Mouse (Mus musculus): Measurements from ENCODE around the gene Gemin7. TPM values are rescaled to one million over a fixed set of nuclear protein-coding genes. Genes with fewer than 3 reads are reported as not detected.
A peak's percentile ranks its signal among the peaks of the same experiment; 100 is the strongest.

Gemin7 gene
- total RNA-seq, 2 experiments from 2014 or later, result 52.6 to 54.1 TPM

- intact Hi-C loops (cut with DNase I), result no loop called here
- no peak for DNase-seq (ENCODE audit: low spot score in 2 of 2)
These were observed 20.3 kb downstream of the Gemin7 start for GRCm38 (mm10) chr7:19557086-19557485.

DNA sequence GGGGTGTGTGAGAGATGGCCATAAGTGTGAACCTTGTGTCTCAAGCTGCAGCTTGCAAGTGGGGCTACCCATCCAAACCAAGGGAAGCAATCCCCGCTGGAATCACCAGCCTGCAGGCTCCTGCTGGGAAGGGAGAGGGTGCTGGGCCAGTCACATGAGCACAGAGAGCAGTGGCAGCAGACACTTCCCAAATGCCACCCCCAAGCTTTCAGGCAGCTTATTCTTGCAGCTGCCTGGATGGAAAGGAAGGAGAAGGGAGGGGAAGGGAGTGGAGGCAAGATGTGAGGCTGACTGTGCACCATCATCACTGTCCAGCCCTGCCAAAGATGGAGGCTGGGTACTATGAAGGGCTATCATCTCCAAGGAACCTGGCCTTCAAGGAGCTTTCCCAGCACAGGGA is 23.2 kb downstream of the Gemin7 start:
- intact Hi-C loops (cut with DNase I), result no loop called here
- peak; percentile 68 to 72 for DNase-seq (ENCODE audit: low spot score in 2 of 2)

- intact Hi-C loops (cut with DNase I), result no loop called here
- DNase-seq (ENCODE audit: low spot score in 2 of 2), result no peak
These were observed 25.0 kb downstream of the Gemin7 start for GRCm38 (mm10) chr7:19552443-19552842.

GRCm38 (mm10) chr7:19551634-19552033 is 25.8 kb downstream of the Gemin7 start:
- DNase-seq (ENCODE audit: low spot score in 2 of 2), result no peak
- intact Hi-C loops (cut with DNase I), result no loop called here

- intact Hi-C loops (cut with DNase I), result no loop called here
- no peak for DNase-seq (ENCODE audit: low spot score in 2 of 2)
These were observed 28.0 kb downstream of the Gemin7 start for GRCm38 (mm10) chr7:19549394-19549793.

- intact Hi-C loops (cut with DNase I), result no loop called here
These were observed 29.9 kb downstream of the Gemin7 start for GRCm38 (mm10) chr7:19547344-19547969.

GRCm38 (mm10) chr7:19546007-19546406 is 31.4 kb downstream of the Gemin7 start:
- no peak for DNase-seq (ENCODE audit: low spot score in 2 of 2)
- intact Hi-C loops (cut with DNase I), result no loop called here

More at GRCm38 (mm10) chr7:19547344-19547969, 29.9 kb downstream of the Gemin7 start:
- DNase-seq (ENCODE audit: low spot score in 2 of 2), result no peak

- no peak for DNase-seq (ENCODE audit: low spot score in 2 of 2)
- intact Hi-C loops (cut with DNase I), result no loop called here
These were observed 33.8 kb downstream of the Gemin7 start for GRCm38 (mm10) chr7:19543584-19543983.

DNA sequence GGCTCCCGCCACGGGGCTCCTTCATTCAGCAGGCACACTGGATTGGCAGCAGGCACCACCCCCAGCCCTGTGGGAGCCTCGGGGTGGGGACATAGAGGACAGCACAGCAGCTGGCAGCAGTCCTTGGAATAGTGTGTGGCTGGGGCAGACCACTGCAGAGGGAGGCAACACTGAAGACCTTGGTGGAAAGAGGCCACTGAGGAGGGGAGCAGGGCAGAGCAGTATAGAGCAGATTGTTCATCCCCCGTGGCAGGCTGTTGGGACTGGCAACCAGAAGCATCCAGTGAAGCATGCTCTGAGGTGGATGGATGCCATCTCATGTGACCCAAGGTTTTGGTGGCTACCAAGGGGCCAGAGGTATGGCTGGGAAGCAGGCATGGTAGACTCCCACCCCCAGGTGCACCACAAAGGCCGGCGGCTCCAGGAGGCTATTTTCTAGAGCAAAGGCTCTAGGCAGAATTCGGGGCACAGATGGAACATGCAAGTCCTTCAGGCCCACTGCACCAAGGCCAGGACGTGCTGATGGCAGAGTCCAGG is 35.2 kb downstream of the Gemin7 start:
- no peak for DNase-seq (ENCODE audit: low spot score in 2 of 2)
- intact Hi-C loops (cut with DNase I), result no loop called here

- intact Hi-C loops (cut with DNase I), result no loop called here
- DNase-seq (ENCODE audit: low spot score in 2 of 2), result no peak
These were observed 35.7 kb downstream of the Gemin7 start for GRCm38 (mm10) chr7:19541681-19542154.

GRCm38 (mm10) chr7:19540771-19541566 is 36.4 kb downstream of the Gemin7 start:
- intact Hi-C loops (cut with DNase I), result no loop called here
- DNase-seq (ENCODE audit: low spot score in 2 of 2), result no peak

DNA sequence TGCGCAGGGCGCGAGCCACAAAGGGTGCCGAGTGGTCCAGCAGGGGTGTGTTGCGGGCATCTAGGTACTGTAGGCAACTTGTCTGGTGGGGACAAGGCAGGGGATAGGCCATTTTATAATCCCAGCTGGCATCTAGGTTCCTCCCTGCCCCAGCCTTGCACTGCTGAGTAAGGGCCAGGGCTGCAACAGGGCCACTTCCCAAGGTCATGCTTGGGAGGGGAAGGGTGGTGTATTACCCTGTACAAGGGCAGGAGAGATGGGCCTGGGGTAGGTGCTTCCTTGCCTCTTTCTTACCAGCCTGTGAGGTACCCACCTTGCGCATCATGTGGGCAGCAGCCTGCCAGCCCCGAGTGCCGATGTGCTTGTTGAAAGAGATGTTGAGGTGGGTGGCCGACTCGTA is 42.7 kb downstream of the Gemin7 start:
- no peak for DNase-seq (ENCODE audit: low spot score in 2 of 2)
- intact Hi-C loops (cut with DNase I), result no loop called here

- DNase-seq (ENCODE audit: low spot score in 2 of 2), result no peak
- intact Hi-C loops (cut with DNase I), result no loop called here
These were observed 45.2 kb downstream of the Gemin7 start for GRCm38 (mm10) chr7:19532240-19532639.

DNA sequence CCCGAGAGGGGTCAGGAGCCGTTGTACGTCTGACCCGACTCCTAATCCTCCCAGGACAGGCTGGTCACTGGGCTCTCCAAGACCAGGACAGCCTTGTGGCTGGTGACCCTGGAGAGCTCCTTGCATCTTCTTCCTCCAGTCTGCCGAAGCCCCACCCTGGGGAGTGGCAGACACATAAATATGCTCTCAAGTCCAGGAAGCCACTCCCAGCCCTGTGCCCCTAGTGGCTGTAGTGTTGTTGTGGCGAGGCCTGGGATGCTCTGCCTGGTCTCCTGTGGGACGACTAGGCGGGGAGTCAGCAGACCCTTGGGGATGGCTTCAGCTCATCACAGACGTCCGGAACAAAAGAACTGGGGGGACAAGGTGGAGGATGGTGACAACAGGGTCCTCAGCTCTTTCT is 46.3 kb downstream of the Gemin7 start:
- intact Hi-C loops (cut with DNase I), result no loop called here
- no peak for DNase-seq (ENCODE audit: low spot score in 2 of 2)

DNA sequence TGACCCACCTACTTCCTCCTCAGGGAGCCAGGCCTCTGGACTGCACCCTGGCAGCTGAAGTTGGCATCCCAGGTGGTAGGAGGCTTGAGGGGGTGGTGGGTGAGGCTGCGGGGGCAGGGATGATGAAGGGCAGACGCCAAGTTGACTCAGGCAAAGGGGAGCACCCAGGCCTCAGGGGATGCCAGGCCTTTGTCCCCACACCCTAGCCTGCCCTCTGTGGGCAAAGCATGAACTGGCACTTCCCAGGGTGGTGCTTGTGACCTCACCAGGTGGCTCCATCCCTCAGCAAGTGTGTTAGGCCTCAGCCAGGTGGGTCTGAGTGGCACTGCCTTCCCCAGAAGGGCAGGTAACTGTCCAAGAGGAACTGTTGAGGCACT is 52.3 kb downstream of the Gemin7 start:
- no peak for DNase-seq (ENCODE audit: low spot score in 2 of 2)
- intact Hi-C loops (cut with DNase I), result no loop called here

- intact Hi-C loops (cut with DNase I), result loop anchor here (5.0 kb wide), 1 partner anchor 38 kb away; the partner anchor contains the start of gene Ppp1r37
- DNase-seq (ENCODE audit: low spot score in 2 of 2), result no peak
These were observed 52.8 kb downstream of the Gemin7 start for GRCm38 (mm10) chr7:19524420-19525104.

DNA sequence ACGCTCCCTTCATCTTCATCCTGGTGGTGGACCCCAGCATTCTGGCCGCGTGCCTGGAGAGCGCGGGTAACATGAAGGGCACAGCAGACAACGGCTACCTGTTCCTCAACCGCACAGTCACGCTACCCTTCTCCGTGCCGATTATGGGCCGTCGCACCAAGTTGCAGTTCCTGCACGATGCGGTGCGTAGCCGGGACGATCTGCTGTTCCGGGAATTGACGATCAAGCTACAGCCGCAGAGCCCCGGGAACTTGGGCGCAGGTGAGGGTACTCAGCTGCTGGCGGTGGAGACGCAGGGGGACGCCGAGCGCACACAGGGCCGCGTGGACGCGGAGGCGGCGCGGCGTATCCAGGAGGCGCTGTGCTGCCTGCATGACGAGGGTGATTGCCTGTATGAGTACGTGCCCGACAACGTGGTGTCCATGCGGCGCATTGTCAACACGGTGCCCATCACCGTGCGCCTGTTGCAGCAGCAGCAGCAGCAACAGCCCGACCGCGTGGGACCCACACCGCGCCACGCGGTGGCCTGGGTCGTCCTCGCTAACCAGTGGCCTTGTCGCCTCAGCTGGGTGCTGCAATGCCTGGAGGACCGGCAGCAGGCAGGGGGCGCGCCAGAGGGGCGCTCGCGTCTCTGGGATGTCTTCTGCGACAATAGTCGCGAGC is 53.5 kb downstream of the Gemin7 start:
- intact Hi-C loops (cut with DNase I), result loop anchor here (5.0 kb wide), 1 partner anchor 38 kb away; the partner anchor contains the start of gene Ppp1r37
- peak; percentile 60 to 62 for DNase-seq (ENCODE audit: low spot score in 2 of 2)

- intact Hi-C loops (cut with DNase I), result loop anchor here (5.0 kb wide), 1 partner anchor 39 kb away; the partner anchor contains the start of gene Ppp1r37
- DNase-seq (ENCODE audit: low spot score in 2 of 2), result peak in 1 of 2 experiments; percentile 32
These were observed 54.2 kb downstream of the Gemin7 start for GRCm38 (mm10) chr7:19523017-19523756.

DNA sequence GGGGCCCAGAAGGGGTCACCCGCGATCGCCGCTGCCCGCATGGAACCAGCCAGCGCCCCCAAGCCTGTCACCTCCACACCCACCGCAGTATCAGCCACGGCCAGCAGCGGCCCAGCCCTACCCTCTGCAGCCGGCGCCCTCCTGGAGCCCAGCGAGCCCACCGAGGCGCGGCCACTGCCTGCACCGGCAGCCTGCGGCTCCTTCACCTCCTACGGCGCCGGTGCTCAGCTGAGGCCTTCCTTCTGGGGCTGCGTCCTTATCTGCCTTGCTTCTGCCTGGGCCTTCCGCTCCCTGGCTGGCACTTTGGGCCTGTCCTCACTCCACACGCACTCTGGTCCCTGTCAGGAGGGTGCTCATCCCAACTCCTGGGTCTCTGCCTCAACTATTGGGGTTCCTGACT is 57.4 kb downstream of the Gemin7 start:
- intact Hi-C loops (cut with DNase I), result loop anchor here (5.0 kb wide), 1 partner anchor 42 kb away; the partner anchor contains the start of gene Ppp1r37
- no peak for DNase-seq (ENCODE audit: low spot score in 2 of 2)

Data from left cerebral cortex, postnatal 36 days (tissue).